Mouse (Mus musculus) CH12.LX (cell line): ENCODE measurements around the gene Abtb2.

ENCODE experiments used
- HCFC1 ChIP-seq: IDR thresholded peaks from 2 replicates; pipeline ENCODE4 v1.6.1; 2012; ENCODE audit warnings: low read depth, mild to moderate bottlenecking, inconsistent platforms, low read length, improper control_type of control experiment
- MAFK ChIP-seq: IDR thresholded peaks from 2 replicates; pipeline ENCODE4 v1.6.1; 2011; ENCODE audit warnings: low read length, improper control_type of control experiment; ENCODE audit not compliant: insufficient replicate concordance
- SMC3 ChIP-seq: IDR thresholded peaks from 2 replicates; pipeline ENCODE4 v1.6.1; 2011; ENCODE audit warnings: low read depth, low read length, improper control_type of control experiment
- UBTF ChIP-seq: IDR thresholded peaks from 2 replicates; pipeline ENCODE4 v1.6.1; 2012; ENCODE audit warnings: low read depth, mild to moderate bottlenecking, inconsistent platforms, low read length, improper control_type of control experiment, moderate library complexity
- ZMIZ1 ChIP-seq: IDR thresholded peaks from 2 replicates; pipeline ENCODE4 v1.6.1; 2012; ENCODE audit warnings: low read depth, mild to moderate bottlenecking, inconsistent platforms, low read length, improper control_type of control experiment

GRCm38 (mm10) chr2:103707056-103707776 is 141.1 kb downstream of the Abtb2 start:
- TF ChIP-seq HCFC1 (no peak), SMC3 (no peak), UBTF (no peak), ZMIZ1 (no peak), MAFK (no peak)
